Mouse (Mus musculus) myocyte (in vitro differentiated cells): ENCODE data around the gene Tspan9.

ENCODE experiments used
- MYOD1 ChIP-seq, 3 experiments: IDR thresholded peaks; one replicate each; pipeline ENCODE4 v1.6.1; 2011; ENCODE audit warnings: control low read depth in 2 of 3, low read depth in 2 of 3, mild to moderate bottlenecking in 2 of 3, moderate library complexity in 1 of 3; ENCODE audit not compliant: insufficient read length in 2 of 3, control insufficient read depth in 1 of 3
- USF1 ChIP-seq: IDR thresholded peaks from one replicate; pipeline ENCODE4 v1.6.1; 2011; ENCODE audit warnings: low read depth, mild to moderate bottlenecking, control low read depth, moderate library complexity

DNA sequence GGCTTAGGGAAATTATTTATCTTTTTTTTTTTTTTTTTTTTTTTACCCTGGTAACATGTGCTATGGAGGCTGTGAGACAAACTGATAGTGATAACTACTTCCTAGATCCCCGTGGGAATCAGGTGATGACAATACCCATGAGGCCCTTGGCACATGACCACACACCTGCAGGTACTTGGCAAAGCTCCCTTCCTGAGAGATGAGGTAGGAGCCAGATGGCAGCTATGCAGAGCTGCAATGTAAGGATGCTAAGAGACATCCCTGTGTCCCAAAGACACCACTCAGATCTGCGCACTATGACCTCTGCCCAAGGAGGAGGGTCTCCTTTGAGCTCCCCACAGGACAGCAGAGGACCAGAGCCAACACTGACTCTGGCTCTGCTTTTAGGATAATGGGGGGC, 144.3 kb downstream of the Tspan9 start:
- no peak for TF ChIP-seq USF1
- no peak for TF ChIP-seq MYOD1 (IDR thresholded peaks at IDR 0.05; ENCODE audit: control insufficient read depth in 1 of 3, insufficient read length in 2 of 3, low read depth in 2 of 3)
